Mouse (Mus musculus): ENCODE results near the gene Nme3. TPM values are rescaled to one million over a fixed set of nuclear protein-coding genes. Genes with fewer than 3 reads are reported as not detected.

Gene Nme3
- polyA plus RNA-seq, 1 experiment from 2014 or later, result 8.8 TPM

DNA sequence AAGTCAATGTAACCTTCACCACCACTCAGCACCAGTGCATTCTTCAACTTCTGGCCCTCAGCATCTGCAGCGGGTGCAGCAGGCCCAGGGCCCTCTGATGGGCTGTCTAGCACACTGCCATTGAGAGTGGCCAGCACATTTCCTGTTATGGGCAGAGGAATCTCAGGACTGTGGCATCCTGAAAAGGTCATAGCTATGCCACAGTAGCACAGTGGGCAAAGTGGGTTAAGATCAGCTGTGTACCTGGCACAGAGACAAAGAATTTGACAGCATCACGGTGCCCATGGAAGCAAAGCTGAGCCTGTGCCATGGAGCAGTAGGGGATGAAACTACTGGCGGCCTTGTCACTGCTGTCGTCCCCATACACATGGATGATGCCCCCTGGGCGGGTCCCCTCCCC, 2.9 kb downstream of the Nme3 start:
- H3K27ac ChIP-seq, result no peak overlapping the region
- WGBS (ENCODE audit: missing documents), result 92% methylated on average over 5 of the region's 5 CpGs
- H3K79me2 ChIP-seq (ENCODE audit: inconsistent target), result peaks cover 11% of the 10 kb centered on the region; the same call in 1 of the 2 replicates
- H3K4me3 ChIP-seq (ENCODE audit: inconsistent target), result no peak overlapping the region
- peaks cover 60% of the 10 kb centered on the region for H3K36me3 ChIP-seq (ENCODE audit: inconsistent target)

- Histone ChIP-seq H3K79me2 (ENCODE audit: inconsistent target) (peaks cover 5% of the 10 kb centered on the region; the same call in 1 of the 2 replicates), H3K36me3 (ENCODE audit: inconsistent target) (peaks cover 68% of the 10 kb centered on the region), H3K27ac (no peak overlapping the region), H3K4me3 (ENCODE audit: inconsistent target) (no peak overlapping the region)
- 93% methylated on average over 5 of the region's 6 CpGs for WGBS (ENCODE audit: missing documents)
Measured at GRCm38 (mm10) chr17:24900014-24900413, 3.7 kb downstream of the Nme3 start.

- WGBS (ENCODE audit: missing documents), result 95% methylated on average over 5 of the region's 5 CpGs
- no peak overlapping the region for H3K4me3 ChIP-seq (ENCODE audit: inconsistent target)
- H3K79me2 ChIP-seq (ENCODE audit: inconsistent target), result no peaks in the 10 kb centered on the region
- H3K36me3 ChIP-seq (ENCODE audit: inconsistent target), result peaks cover 90% of the 10 kb centered on the region
- no peak overlapping the region for H3K27ac ChIP-seq
Measured at GRCm38 (mm10) chr17:24902124-24902523, 5.8 kb downstream of the Nme3 start.

- WGBS (ENCODE audit: missing documents), result 75% methylated on average over 9 of the region's 9 CpGs
- Histone ChIP-seq H3K27ac (no peak overlapping the region), H3K36me3 (ENCODE audit: inconsistent target) (peaks cover 97% of the 10 kb centered on the region), H3K4me3 (ENCODE audit: inconsistent target) (no peak overlapping the region), H3K79me2 (ENCODE audit: inconsistent target) (no peaks in the 10 kb centered on the region)
Measured at GRCm38 (mm10) chr17:24902671-24903474, 6.6 kb downstream of the Nme3 start.

- H3K79me2 ChIP-seq (ENCODE audit: inconsistent target), result no peaks in the 10 kb centered on the region
- H3K27ac ChIP-seq, result no peak overlapping the region
- H3K4me3 ChIP-seq (ENCODE audit: inconsistent target), result no peak overlapping the region
- peaks cover 100% of the 10 kb centered on the region for H3K36me3 ChIP-seq (ENCODE audit: inconsistent target)
- 93% methylated on average over 9 of the region's 9 CpGs for WGBS (ENCODE audit: missing documents)
Measured at GRCm38 (mm10) chr17:24903767-24904166, 7.5 kb downstream of the Nme3 start.

- Histone ChIP-seq H3K79me2 (ENCODE audit: inconsistent target) (no peaks in the 10 kb centered on the region), H3K4me3 (ENCODE audit: inconsistent target) (no peak overlapping the region), H3K27ac (no peak overlapping the region), H3K36me3 (ENCODE audit: inconsistent target) (peaks cover 97% of the 10 kb centered on the region)
- WGBS (ENCODE audit: missing documents), result 90% methylated on average over 2 of the region's 2 CpGs
Measured at GRCm38 (mm10) chr17:24907591-24907990, 11.3 kb downstream of the Nme3 start.

DNA sequence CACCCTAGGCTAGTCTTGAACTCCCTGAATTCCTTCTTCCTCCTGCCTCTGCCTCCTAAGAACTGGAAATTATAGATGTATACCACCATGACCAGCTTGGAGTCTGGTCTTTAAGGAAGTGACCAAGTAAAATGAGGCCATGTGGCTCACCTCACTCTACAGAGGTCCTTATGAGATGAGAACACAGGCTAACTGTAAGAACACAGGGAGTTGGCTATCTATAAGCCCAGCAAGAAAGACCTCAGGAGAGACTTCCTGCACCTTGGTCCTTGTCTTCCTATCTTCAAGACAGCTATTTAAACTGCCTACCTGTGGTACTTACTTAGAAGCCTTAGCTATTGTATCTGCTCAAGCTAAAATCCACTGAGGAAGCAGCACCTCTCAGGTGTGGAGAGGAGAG, 17.7 kb downstream of the Nme3 start:
- no peak overlapping the region for H3K27ac ChIP-seq
- peaks cover 97% of the 10 kb centered on the region for H3K36me3 ChIP-seq (ENCODE audit: inconsistent target)
- no peak overlapping the region for H3K4me3 ChIP-seq (ENCODE audit: inconsistent target)
- H3K79me2 ChIP-seq (ENCODE audit: inconsistent target), result no peaks in the 10 kb centered on the region

- Histone ChIP-seq H3K36me3 (ENCODE audit: inconsistent target) (peaks cover 95% of the 10 kb centered on the region), H3K27ac (no peak overlapping the region), H3K79me2 (ENCODE audit: inconsistent target) (peaks cover 42% of the 10 kb centered on the region), H3K4me3 (ENCODE audit: inconsistent target) (no peak overlapping the region)
- WGBS (ENCODE audit: missing documents), result 90% methylated on average over 1 of the region's 1 CpGs
Measured at GRCm38 (mm10) chr17:24923246-24923645, 26.9 kb downstream of the Nme3 start.

- H3K27ac ChIP-seq, result no peak overlapping the region
- H3K36me3 ChIP-seq (ENCODE audit: inconsistent target), result peaks cover 32% of the 10 kb centered on the region
- H3K79me2 ChIP-seq (ENCODE audit: inconsistent target), result peaks cover 100% of the 10 kb centered on the region
- WGBS (ENCODE audit: missing documents), result 100% methylated on average over 1 of the region's 1 CpGs
- H3K4me3 ChIP-seq (ENCODE audit: inconsistent target), result no peak overlapping the region
Measured at GRCm38 (mm10) chr17:24929506-24929905, 33.2 kb downstream of the Nme3 start.

- Histone ChIP-seq H3K79me2 (ENCODE audit: inconsistent target) (peaks cover 92% of the 10 kb centered on the region), H3K27ac (no peak overlapping the region), H3K36me3 (ENCODE audit: inconsistent target) (peaks cover 6% of the 10 kb centered on the region; the same call in 1 of the 2 replicates), H3K4me3 (ENCODE audit: inconsistent target) (no peak overlapping the region)
- WGBS (ENCODE audit: missing documents), result 98% methylated on average over 4 of the region's 4 CpGs
Measured at GRCm38 (mm10) chr17:24932431-24932830, 36.1 kb downstream of the Nme3 start.

DNA sequence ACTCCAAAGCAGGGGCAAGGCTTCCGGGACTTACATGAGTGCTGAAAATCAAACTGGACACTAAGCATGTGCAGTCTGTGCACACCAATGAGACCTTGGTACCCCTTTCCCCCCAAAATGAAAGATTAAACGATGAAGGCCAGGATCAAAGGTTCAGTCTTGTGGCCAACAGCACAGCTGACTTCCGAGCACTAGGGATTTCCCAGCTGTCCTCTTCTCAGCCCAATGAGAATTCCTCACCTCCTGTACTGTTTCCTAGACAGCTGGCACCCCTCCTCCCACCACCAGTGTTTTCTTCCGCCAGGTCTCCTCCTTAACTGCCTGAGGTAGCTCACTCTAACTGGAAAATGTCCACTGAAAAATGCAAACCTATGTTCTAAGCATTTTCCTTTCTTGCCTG, 36.9 kb downstream of the Nme3 start:
- H3K79me2 ChIP-seq (ENCODE audit: inconsistent target), result peaks cover 85% of the 10 kb centered on the region
- H3K4me3 ChIP-seq (ENCODE audit: inconsistent target), result no peak overlapping the region
- no peak overlapping the region for H3K27ac ChIP-seq
- no peaks in the 10 kb centered on the region for H3K36me3 ChIP-seq (ENCODE audit: inconsistent target)
- 86% methylated on average over 4 of the region's 4 CpGs for WGBS (ENCODE audit: missing documents)

- H3K79me2 ChIP-seq (ENCODE audit: inconsistent target), result peaks cover 67% of the 10 kb centered on the region
- peak overlapping the region; percentile 71; the same call in 1 of the 2 replicates for H3K4me3 ChIP-seq (ENCODE audit: inconsistent target)
- no peaks in the 10 kb centered on the region for H3K36me3 ChIP-seq (ENCODE audit: inconsistent target)
- 37% methylated on average over 4 of the region's 4 CpGs for WGBS (ENCODE audit: missing documents)
- H3K27ac ChIP-seq, result peak overlapping the region; percentile 61
Measured at GRCm38 (mm10) chr17:24934926-24935325, 38.6 kb downstream of the Nme3 start.

DNA sequence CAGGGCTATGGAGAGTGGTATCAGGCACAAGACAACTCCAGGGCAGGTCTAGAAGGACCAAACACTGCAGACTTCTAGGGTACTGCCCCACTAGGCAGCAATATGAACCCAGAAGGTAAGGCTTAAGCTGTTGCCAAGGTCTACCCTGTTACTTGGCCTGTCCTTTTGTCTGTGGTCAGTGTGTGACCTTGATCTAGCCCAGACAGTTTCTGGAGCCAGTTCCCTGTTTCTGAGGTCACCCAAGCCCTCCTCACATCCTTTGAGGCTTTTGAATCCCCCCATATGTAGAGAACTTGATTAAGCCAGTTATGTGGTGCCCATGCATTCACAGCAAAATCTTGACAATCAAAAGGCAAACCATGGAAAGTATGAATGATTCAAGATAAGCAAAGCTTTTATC, 39.4 kb downstream of the Nme3 start:
- Histone ChIP-seq H3K4me3 (ENCODE audit: inconsistent target) (peak overlapping the region; percentile 71), H3K36me3 (ENCODE audit: inconsistent target) (no peaks in the 10 kb centered on the region), H3K79me2 (ENCODE audit: inconsistent target) (peaks cover 60% of the 10 kb centered on the region), H3K27ac (peak overlapping the region; percentile 61)

- Histone ChIP-seq H3K4me3 (ENCODE audit: inconsistent target) (peak within 1 kb of the TSS; percentile 71), H3K79me2 (ENCODE audit: inconsistent target) (peaks cover 51% of the 10 kb centered on the region), H3K27ac (peak within 1 kb of the TSS; percentile 61), H3K36me3 (ENCODE audit: inconsistent target) (no peaks in the 10 kb centered on the region)
- under 1% methylated on average over 70 of the region's 78 CpGs for WGBS (ENCODE audit: missing documents)
Measured at GRCm38 (mm10) chr17:24936259-24937237, 40.2 kb downstream of the Nme3 start, which contains the start of gene Mapk8ip3. Gene Mapk8ip3 (minus strand): TSS chr17:24936977.

DNA sequence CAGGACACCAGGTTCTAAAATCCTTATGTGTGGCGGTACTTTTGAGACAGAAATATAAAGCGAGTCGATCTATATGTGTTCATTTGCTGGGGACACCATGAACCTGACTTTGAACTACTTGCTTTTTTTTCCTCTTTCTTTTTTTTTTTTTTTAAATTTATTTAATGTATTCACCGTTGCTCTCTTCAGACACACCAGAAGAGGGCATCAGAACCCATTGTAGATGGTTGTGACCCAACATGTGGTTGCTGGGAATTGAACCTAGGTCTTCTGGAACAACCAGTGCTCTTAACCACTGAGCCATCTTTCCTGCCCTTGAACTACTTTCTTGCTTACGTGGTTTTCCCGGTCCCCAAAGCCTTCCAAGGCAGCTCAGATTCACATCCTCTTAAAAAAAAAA, 41.0 kb downstream of the Nme3 start:
- 41% methylated on average over 6 of the region's 6 CpGs for WGBS (ENCODE audit: missing documents)
- Histone ChIP-seq H3K27ac (peak overlapping the region; percentile 55), H3K36me3 (ENCODE audit: inconsistent target) (no peaks in the 10 kb centered on the region), H3K79me2 (ENCODE audit: inconsistent target) (peaks cover 44% of the 10 kb centered on the region), H3K4me3 (ENCODE audit: inconsistent target) (peak overlapping the region; percentile 31; the same call in 1 of the 2 replicates)
